Mouse (Mus musculus): ENCODE measurements around the gene Aplf.

- TF ChIP-seq CTCF (IDR thresholded peaks at IDR 0.05; ENCODE audit: borderline replicate concordance, insufficient read depth, low read length) (no peak), POLR2A (IDR thresholded peaks at IDR 0.05; ENCODE audit: low read depth, low read length) (no peak)
Observed at GRCm38 (mm10) chr6:87680418-87680817, 8.4 kb upstream of the Aplf start.

Measured in embryonic fibroblast, embryonic 13.5 days (primary cell).